Mouse (Mus musculus) heart, adult 2 months (tissue): ENCODE results near the gene Meis2. TPM values are rescaled to one million over a fixed set of nuclear protein-coding genes. Genes with fewer than 3 reads are reported as not detected.

Experiments
- DNase-seq, 2 experiments: peaks; one replicate each; pipeline ENCODE4 v3.0.0; 2021
- H3K27ac ChIP-seq: fragments of 200-600 bp; 2 replicates; pipeline ENCODE4 v1.8.1; 2022
- H3K27me3 ChIP-seq: fragments of 200-500 bp; 2 replicates; pipeline ENCODE4 v1.6.1; 2012; ENCODE audit warnings: mild to moderate bottlenecking, low read length, inconsistent platforms, mixed read lengths; ENCODE audit not compliant: control insufficient read depth, insufficient read depth
- H3K36me3 ChIP-seq: fragments of 200-500 bp; 2 replicates; pipeline ENCODE4 v1.6.1; 2012; ENCODE audit warnings: low read length, inconsistent platforms; ENCODE audit not compliant: control insufficient read depth, insufficient read depth
- H3K4me1 ChIP-seq: fragments of 200-500 bp; 2 replicates; pipeline ENCODE4 v1.6.1; 2011; ENCODE audit warnings: low read length; ENCODE audit not compliant: control insufficient read depth, insufficient read depth
- H3K4me3 ChIP-seq: fragments of 200-600 bp; 2 replicates; pipeline ENCODE4 v1.8.1; 2022
- H3K79me2 ChIP-seq: fragments of 200-500 bp; replicated peaks from 2 replicates; pipeline ENCODE4 v1.6.1; 2012; ENCODE audit warnings: mild to moderate bottlenecking, inconsistent platforms, low read length, moderate library complexity, mixed read lengths; ENCODE audit not compliant: control insufficient read depth, insufficient read depth
- H3K9ac ChIP-seq: fragments of 200-500 bp; 2 replicates; pipeline ENCODE4 v1.6.1; 2012; ENCODE audit warnings: low read depth, mild to moderate bottlenecking, control low read depth, inconsistent platforms, low read length, mixed read lengths
- CTCF ChIP-seq: fragments of 200-600 bp; IDR thresholded peaks from 2 replicates; pipeline ENCODE4 v1.8.1; 2022; ENCODE audit warnings: antibody characterized with exemption, mild to moderate bottlenecking, moderate library complexity
- EP300 ChIP-seq: fragments of 200-500 bp; IDR thresholded peaks from 2 replicates; pipeline ENCODE4 v1.6.1; 2011; ENCODE audit warnings: low read depth, low read length, control low read depth; ENCODE audit not compliant: insufficient read depth
- POLR2A ChIP-seq: fragments of 200-500 bp; IDR thresholded peaks from 2 replicates; pipeline ENCODE4 v1.6.1; 2011; ENCODE audit warnings: mild to moderate bottlenecking, low read depth, low read length, control low read depth; ENCODE audit not compliant: insufficient read depth
- WGBS: fragments of 180-500 bp; shearing (Covaris S2); methylation state at CpG from one replicate; pipeline ENCODE4 v1.1.7; 2018; 5-methylcytosine and 5-hydroxymethylcytosine counted together
- intact Hi-C: fragments of 180-260 bp; cut with DNase I; formaldehyde crosslinking; loops from one replicate; pipeline ENCODE4 v1.15.1; 2025
- polyA plus RNA-seq: library from polyadenylated mRNA; depleted of rRNA; stranded (reverse); fragments of >200 nt; gene quantifications from 2 replicates; pipeline ENCODE4 v1.2.3, GENCODE M21; 2012
- total RNA-seq, 2 experiments: library from RNA; stranded (reverse); gene quantifications; 2 replicates each; pipeline ENCODE4 v1.2.3; 2021

The Meis2 gene
- total and polyA plus RNA-seq, 3 experiments, result 16.9 to 30.4 (median 24.9) TPM

GRCm38 (mm10) chr2:116022876-116023275 lies 42.8 kb downstream of the Meis2 start:
- no peaks in the 10 kb centered on the region; the same call in 1 of the 2 replicates for H3K79me2 ChIP-seq
- 59% methylated on average over 5 of the region's 5 CpGs for WGBS
- TF ChIP-seq POLR2A (no peak), EP300 (no peak), CTCF (no peak)
- peak overlapping the region; percentile 54 for H3K27ac ChIP-seq
- no peaks in the 10 kb centered on the region for H3K27me3 ChIP-seq
- no peak for DNase-seq
- no peak overlapping the region for H3K9ac ChIP-seq
- intact Hi-C loops, result no loop called here
- peaks cover 6% of the 10 kb centered on the region for H3K4me1 ChIP-seq
- H3K36me3 ChIP-seq, result peaks cover 13% of the 10 kb centered on the region
- H3K4me3 ChIP-seq, result no peak overlapping the region

DNA sequence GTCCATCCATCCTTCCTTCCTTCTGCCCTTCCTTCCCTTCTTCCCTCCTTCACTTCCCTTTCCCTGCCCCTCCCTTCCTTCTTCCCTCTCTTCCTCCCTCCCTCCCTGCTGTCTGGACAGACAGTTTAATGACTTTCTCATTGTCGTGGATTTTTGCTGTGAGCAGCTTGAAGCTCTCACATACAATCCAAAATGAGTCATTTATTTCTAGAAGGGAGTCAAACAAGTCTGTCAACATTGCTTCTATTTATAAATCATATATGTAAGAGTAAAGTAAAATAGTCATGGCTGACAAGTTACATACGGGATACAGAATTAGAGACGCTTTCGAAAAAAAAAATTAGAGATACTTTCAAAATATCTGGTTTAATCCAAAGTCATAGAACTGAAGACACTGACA lies 43.7 kb downstream of the Meis2 start:
- H3K36me3 ChIP-seq, result peaks cover 13% of the 10 kb centered on the region
- intact Hi-C loops, result no loop called here
- no peak for DNase-seq
- H3K27me3 ChIP-seq, result no peaks in the 10 kb centered on the region
- no peak overlapping the region for H3K9ac ChIP-seq
- H3K4me1 ChIP-seq, result peaks cover 6% of the 10 kb centered on the region
- 71% methylated on average over 4 of the region's 4 CpGs for WGBS
- H3K4me3 ChIP-seq, result no peak overlapping the region
- TF ChIP-seq CTCF (no peak), POLR2A (no peak), EP300 (no peak)
- H3K79me2 ChIP-seq, result no peaks in the 10 kb centered on the region; the same call in 1 of the 2 replicates
- no peak overlapping the region for H3K27ac ChIP-seq

- no peaks in the 10 kb centered on the region for H3K27me3 ChIP-seq
- TF ChIP-seq POLR2A (no peak), CTCF (no peak), EP300 (no peak)
- intact Hi-C loops, result no loop called here
- H3K4me3 ChIP-seq, result no peak overlapping the region
- peaks cover 6% of the 10 kb centered on the region for H3K4me1 ChIP-seq
- peaks cover 13% of the 10 kb centered on the region for H3K36me3 ChIP-seq
- H3K9ac ChIP-seq, result no peak overlapping the region
- no peak for DNase-seq
- no peak overlapping the region for H3K27ac ChIP-seq
- no peaks in the 10 kb centered on the region; the same call in 1 of the 2 replicates for H3K79me2 ChIP-seq
- 22% methylated on average over 9 of the region's 9 CpGs for WGBS
Measured at GRCm38 (mm10) chr2:116021046-116021445, 44.6 kb downstream of the Meis2 start.

- 80% methylated on average over 5 of the region's 5 CpGs for WGBS
- intact Hi-C loops, result no loop called here
- no peak overlapping the region for H3K27ac ChIP-seq
- H3K36me3 ChIP-seq, result peaks cover 13% of the 10 kb centered on the region
- no peak for DNase-seq
- H3K27me3 ChIP-seq, result no peaks in the 10 kb centered on the region
- TF ChIP-seq POLR2A (no peak), EP300 (no peak), CTCF (no peak)
- H3K4me3 ChIP-seq, result no peak overlapping the region
- no peak overlapping the region for H3K9ac ChIP-seq
- peaks cover 6% of the 10 kb centered on the region for H3K4me1 ChIP-seq
- H3K79me2 ChIP-seq, result no peaks in the 10 kb centered on the region; the same call in 1 of the 2 replicates
Measured at GRCm38 (mm10) chr2:116020451-116020951, 45.1 kb downstream of the Meis2 start.

DNA sequence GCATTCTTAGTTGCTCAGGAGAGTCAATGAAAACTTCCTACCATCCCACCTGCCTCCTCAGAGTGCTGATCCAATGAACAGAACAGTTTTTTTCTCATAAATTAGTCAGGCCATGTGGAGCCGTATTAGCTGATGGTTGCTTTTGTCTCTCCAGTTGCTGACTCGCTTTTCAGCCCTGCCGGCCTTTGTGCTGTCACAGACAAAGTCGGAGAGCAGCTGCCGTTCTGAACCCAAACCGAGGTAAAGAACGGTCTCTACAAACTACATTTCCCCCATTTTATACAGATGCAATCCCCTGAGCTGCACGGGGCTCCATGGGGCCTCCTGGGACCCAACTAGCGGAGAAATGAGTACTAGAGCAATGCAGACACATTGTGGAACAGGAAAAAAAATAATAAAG lies 45.7 kb downstream of the Meis2 start:
- no peaks in the 10 kb centered on the region; the same call in 1 of the 2 replicates for H3K79me2 ChIP-seq
- intact Hi-C loops, result no loop called here
- H3K9ac ChIP-seq, result no peak overlapping the region
- no peak for DNase-seq
- peaks cover 6% of the 10 kb centered on the region for H3K4me1 ChIP-seq
- peaks cover 13% of the 10 kb centered on the region for H3K36me3 ChIP-seq
- no peak overlapping the region for H3K27ac ChIP-seq
- H3K27me3 ChIP-seq, result no peaks in the 10 kb centered on the region
- H3K4me3 ChIP-seq, result no peak overlapping the region
- WGBS, result 78% methylated on average over 9 of the region's 9 CpGs
- TF ChIP-seq POLR2A (no peak), CTCF (no peak), EP300 (no peak)

DNA sequence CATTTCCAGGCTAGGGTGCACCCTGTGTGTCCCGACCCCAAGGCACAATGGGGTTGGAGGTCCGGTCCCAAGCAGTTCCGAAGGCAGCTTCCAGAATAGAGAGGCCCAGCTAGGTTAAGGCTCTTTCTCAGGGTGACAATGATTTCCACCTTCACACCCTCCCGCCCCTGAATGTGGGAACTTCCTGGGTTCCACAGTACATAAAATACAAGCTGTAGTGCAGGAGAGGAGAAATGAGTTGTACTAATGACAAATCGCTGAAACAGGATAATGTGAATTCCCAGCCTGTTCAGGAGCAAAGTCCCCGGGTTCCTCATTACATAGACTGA lies 46.2 kb downstream of the Meis2 start:
- Histone ChIP-seq H3K9ac (no peak overlapping the region), H3K4me1 (peaks cover 6% of the 10 kb centered on the region), H3K27ac (no peak overlapping the region), H3K79me2 (no peaks in the 10 kb centered on the region; the same call in 1 of the 2 replicates), H3K4me3 (no peak overlapping the region), H3K36me3 (peaks cover 13% of the 10 kb centered on the region), H3K27me3 (no peaks in the 10 kb centered on the region)
- 89% methylated on average over 6 of the region's 6 CpGs for WGBS
- TF ChIP-seq POLR2A (no peak), EP300 (no peak), CTCF (no peak)
- intact Hi-C loops, result no loop called here
- no peak for DNase-seq
